8 mouse cellular contexts compared by ENCODE assay signal in genomic region chr4:110494371-110494770, GRCm38 (mm10).
A peak's percentile ranks its signal among the peaks of the same experiment; 100 is the strongest.
DNase-seq lines count a peak whose midpoint lies in the region.

No protein-coding gene starts in this region.

- peak; percentile 16 for DNase-seq in adrenal gland, adult 2 months
- DNase-seq in adrenal gland, postnatal 4 days (ENCODE audit: low spot score in 2 of 2) = no peak
- DNase-seq in kidney, postnatal 14 days = peak; percentile 4
- no peak for DNase-seq in kidney, adult 11 months
- DNase-seq in Muller cell, postnatal 12 days (ENCODE audit: inconsistent ontology term) = peak; percentile 6
- DNase-seq in kidney, postnatal 25 days = peak; percentile 7 to 37
- no peak for DNase-seq in spleen, adult 12 weeks (ENCODE audit: low spot score)
- no peak for DNase-seq in ovary, adult 18-20 months (ENCODE audit: low spot score)

Comparison
In these comparisons a context has a peak if more than half of its experiments do, and no peak if none do; other contexts are left out.
1. DNase-seq: peak in adrenal gland, adult 2 months (single experiment), kidney, postnatal 14 days (single experiment), Muller cell, postnatal 12 days (single experiment) and kidney, postnatal 25 days (2 of 2); none in adrenal gland, postnatal 4 days (0 of 2), kidney, adult 11 months (single experiment), spleen, adult 12 weeks (single experiment) and ovary, adult 18-20 months (single experiment).